Mouse (Mus musculus): ENCODE results near the gene Brf1.
A peak's percentile ranks its signal among the peaks of the same experiment; 100 is the strongest.

Gene Brf1

GRCm38 (mm10) chr12:112974736-112975135 lies 25.8 kb downstream of the Brf1 start:
- no peak for DNase-seq

DNA sequence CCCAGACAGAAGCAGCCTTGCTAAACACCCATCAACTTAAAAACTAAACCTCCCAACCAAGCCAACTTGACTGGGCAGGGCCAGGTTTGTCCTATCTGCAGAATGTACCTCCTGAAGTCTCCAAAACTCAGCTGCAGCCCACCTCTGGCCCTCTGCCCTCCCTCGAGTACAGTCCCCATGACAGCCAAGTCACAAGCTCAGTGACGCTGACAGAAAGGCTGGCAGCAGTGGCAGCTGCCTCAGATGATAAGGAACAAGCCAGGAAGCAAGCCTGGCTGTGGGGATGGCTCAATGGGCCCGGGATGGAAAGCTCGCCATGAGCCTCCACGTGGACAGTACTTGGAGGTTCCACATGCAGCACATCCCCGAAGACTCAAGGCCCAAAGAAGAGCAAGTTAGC lies 30.9 kb downstream of the Brf1 start:
- DNase-seq = no peak

GRCm38 (mm10) chr12:112968943-112969342 lies 31.6 kb downstream of the Brf1 start:
- no peak for DNase-seq

GRCm38 (mm10) chr12:112965783-112966182 lies 34.7 kb downstream of the Brf1 start:
- DNase-seq = no peak

GRCm38 (mm10) chr12:112961872-112962271 lies 38.6 kb downstream of the Brf1 start:
- DNase-seq = no peak

DNA sequence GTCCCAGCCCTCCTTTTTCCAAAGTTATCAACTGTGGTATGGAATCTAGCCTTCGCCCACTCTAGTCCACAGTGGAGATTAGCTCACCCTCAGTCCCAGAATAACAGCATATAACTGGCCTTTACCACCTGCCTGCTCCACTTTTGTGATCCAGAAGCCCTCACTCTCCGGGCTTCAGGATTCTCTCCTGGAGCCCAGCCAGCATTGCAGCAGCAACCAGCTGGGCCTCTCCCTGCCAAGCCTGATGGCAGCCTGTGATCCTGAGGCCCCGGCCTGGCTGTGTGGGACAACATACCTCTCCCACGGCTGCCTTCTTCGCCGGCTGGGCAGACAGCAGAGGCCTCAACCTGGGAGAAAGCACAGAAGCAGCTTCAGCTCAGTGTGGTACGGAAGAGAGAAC lies 39.1 kb downstream of the Brf1 start:
- no peak for DNase-seq

DNA sequence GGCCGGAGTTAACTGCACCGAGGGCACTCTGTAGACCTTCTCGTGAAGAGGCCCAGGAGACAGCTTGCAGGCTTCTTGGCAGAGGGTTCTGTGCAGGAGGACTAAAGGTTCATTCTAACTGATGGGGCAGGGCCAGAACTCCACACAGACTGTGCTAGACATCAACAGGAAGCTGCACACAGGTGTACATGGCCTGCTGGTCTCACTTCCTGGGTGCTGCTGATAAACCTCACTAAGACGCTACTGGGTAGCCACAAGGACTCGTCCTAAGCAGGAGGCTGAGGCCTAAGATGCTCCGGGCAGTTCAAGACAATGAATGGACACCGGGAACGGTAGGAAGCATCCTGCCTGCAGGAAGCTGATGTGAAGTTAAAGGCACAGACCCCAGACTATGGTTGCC lies 41.1 kb downstream of the Brf1 start:
- no peak for DNase-seq

GRCm38 (mm10) chr12:112958303-112958702 lies 42.2 kb downstream of the Brf1 start:
- no peak for DNase-seq

DNA sequence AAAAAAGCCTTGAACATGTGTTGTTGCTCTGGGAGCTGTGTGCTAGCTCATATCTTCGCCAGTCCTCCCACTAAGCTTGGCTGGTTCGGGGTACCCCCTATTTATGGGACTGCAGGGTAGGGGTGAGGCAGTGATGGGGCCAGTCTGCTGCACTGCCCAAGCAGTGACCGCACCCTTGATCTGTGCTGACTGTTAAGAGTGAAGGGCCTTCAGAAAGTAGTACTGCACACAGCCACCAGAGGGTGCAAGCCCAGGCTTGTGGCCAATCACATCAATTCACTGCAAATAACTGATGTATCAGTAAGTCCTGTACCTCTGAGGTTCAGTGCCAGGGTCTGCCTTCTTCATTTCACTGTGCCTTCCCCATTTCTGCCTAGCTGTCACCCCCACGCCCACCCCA lies 44.7 kb downstream of the Brf1 start:
- DNase-seq = peak; percentile 71

GRCm38 (mm10) chr12:112952926-112953565 lies 47.5 kb downstream of the Brf1 start:
- no peak for DNase-seq

- no peak for DNase-seq
These were observed 48.1 kb downstream of the Brf1 start for GRCm38 (mm10) chr12:112952433-112952832.

DNA sequence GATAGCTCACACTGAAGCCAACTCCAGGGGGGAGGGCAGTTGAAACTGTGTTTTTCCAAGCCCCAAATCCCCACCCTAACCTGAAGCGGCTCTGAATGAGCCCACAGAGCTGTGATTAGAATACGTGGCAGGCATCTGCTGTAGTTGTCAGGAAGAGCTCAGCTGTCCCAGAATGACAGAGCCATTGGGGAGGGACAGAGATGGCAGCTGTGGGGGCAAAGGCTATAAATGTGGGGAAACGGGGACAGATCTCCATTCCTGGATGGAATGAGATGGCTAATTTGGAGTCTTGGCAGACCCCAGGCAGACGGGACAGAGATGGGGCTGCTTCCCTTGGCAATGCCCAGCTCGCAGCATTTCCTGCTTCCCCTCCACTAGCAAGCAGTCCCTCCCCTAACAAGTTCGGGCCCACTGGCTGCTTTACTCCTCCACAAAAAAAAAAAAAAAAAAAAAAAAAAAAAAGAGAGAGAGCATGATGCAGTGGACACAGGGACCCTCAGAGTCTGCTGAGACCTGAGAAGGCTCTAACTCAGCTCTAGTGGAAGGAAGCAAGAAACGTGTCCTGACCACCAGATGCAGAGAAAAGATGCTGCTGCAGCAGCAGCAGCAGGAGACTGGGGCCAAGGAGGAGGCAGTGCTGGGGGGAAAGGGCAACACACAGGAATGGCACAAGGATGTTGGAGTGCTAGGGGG lies 49.2 kb downstream of the Brf1 start:
- no peak for DNase-seq

- DNase-seq = no peak
These were observed 49.8 kb downstream of the Brf1 start for GRCm38 (mm10) chr12:112950761-112951129.

DNA sequence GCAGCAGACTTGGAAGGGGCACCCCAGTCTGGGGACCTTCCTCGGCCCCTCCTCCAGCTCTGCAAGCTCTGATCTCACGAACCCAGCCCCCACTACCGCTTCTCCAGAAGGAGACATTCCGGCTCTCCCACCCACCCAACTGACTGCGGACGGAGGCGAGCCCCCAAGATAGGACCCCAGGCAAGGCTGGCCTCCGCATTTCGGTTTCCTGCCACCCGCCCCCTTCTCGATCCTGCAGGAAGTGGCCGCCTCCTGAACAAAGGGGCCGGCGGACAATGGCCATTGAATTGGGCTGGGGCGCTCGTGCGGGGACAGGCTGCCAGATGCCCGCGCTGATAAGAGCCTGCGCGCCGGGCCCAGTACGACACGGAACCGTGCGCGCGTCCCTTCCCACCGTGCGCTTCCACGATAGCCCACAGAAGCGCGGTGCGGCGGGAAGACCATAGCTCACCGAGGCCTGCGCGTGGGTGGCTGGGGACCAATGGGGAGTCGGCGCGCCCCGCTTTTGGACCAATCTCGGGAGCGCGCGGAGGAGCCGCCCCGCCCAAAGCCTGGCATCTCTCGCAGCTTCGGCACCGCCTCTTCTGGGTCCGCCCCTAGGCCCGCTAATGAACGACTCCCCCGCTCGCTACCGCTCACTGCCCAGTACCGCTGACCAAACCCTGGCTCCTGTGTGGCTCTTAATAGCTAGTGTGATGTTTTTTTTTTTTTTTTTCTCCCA lies 50.3 kb downstream of the Brf1 start:
- DNase-seq = peak; percentile 95

- no peak for DNase-seq
These were observed 53.2 kb downstream of the Brf1 start for GRCm38 (mm10) chr12:112947307-112947706.

- DNase-seq = no peak
These were observed 56.8 kb downstream of the Brf1 start for GRCm38 (mm10) chr12:112943669-112944068.

- peak; percentile 69 for DNase-seq
These were observed 58.5 kb downstream of the Brf1 start, which contains the start of gene Nudt14 for GRCm38 (mm10) chr12:112941776-112942713. TSS of gene Nudt14 (minus strand) at chr12:112942124.

DNA sequence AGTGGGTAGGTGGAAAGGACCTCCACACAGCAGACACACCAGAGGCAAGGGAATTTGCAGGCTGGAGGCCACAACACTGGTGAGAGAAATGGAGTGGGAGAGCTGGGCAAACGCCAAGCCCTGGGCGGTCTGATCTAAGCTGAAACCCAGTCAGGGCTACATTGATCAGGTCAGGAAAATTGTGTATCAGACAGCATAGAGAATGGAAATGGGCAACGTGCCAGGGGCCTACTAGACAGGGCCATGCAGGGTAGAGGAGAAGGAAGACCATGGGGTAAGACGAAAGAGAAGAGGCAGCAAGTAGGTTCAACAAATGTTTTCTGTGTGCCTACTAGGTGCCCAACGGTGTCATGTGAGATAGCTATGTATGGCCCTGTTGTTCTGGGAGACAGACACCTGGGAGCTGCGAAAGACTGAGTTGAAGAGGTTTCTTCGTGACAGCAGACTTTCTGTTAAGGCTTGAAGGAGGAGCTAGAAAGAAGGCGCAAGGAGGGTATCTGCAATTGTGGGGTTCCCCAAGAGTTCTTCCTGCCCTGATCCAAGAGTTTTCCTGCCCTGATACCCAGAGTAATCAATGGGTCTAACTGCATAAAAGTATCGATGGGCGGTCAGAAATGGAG lies 59.2 kb downstream of the Brf1 start:
- no peak for DNase-seq

GRCm38 (mm10) chr12:112940710-112941109 lies 59.8 kb downstream of the Brf1 start:
- DNase-seq = no peak

GRCm38 (mm10) chr12:112940238-112940637 lies 60.3 kb downstream of the Brf1 start:
- no peak for DNase-seq

- DNase-seq = no peak
These were observed 61.5 kb downstream of the Brf1 start for GRCm38 (mm10) chr12:112938873-112939565.

GRCm38 (mm10) chr12:112938366-112938765 lies 62.1 kb downstream of the Brf1 start:
- no peak for DNase-seq

All from layer of hippocampus, adult 9-11 months (tissue).